Mouse (Mus musculus) fibroblast of lung, adult 2 months (primary cell): Measurements from ENCODE around the gene Mphosph9.
"Not testable (repeated sequence)": the region's sequence is repeated elsewhere in the genome, so short reads cannot be mapped to it uniquely, and the experiment has no call there.

Experiments used
- DNase-seq: peaks from one replicate; pipeline ENCODE4 v3.0.0-alpha.2; 2011; ENCODE audit warnings: low read depth

Gene Mphosph9

DNA sequence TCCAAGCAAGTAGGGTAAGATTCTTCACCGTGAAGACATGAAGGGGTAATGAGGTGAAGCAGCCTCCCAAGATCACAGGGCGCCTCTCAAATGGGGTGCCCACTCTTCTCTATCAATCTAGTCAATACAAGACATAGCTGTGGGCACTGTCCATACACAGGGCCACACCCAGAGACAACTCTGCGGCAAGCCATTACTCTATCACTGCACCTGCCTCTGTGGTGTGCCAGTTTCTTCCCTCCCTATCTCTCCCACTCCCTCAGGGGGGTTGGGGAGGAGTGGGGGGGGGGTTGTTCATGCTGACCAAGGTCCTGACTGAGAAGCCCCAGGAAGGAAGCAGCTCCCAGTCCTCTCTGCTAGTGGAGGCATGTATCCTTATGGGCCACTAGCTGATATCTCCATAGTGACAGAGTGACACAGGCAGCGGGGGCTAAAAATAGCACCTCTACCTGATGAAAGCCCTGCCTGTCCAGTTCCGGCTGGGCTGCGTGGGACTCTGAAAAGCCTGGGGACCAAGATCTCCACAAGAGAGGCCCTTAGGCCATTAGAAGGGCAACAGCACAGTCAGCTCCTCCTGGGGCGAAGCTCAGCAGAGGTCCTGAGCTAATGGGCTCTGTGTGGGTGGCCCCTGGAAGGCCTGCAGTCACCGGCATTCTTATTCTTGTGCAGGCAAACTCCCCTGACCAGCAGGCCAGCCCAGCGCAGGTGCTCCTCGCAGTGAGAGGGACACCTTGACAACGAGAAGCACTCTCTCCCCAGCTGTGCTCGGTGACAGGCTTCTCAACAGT is 93.7 kb downstream of the Mphosph9 start:
- no peak for DNase-seq

DNA sequence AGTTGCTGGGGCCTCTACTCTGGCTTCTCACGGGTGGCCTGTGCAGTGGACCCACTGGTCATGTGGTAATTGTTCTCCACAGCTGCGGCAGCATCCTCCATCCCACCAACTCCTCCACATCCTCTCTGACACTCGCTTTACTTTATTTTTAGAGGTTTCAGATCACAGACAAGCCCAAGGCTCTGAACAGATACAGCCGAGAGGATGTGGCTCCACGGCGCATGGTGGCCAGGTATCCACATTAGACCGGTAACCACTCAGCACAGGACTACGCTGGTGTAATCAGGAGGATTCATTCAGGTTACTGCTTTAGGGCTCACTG is 94.7 kb downstream of the Mphosph9 start:
- DNase-seq: no peak

GRCm38 (mm10) chr5:124232360-124233143 is 95.2 kb downstream of the Mphosph9 start:
- DNase-seq: no peak

- no peak for DNase-seq
Measured at GRCm38 (mm10) chr5:124230461-124230860, 97.3 kb downstream of the Mphosph9 start.

DNA sequence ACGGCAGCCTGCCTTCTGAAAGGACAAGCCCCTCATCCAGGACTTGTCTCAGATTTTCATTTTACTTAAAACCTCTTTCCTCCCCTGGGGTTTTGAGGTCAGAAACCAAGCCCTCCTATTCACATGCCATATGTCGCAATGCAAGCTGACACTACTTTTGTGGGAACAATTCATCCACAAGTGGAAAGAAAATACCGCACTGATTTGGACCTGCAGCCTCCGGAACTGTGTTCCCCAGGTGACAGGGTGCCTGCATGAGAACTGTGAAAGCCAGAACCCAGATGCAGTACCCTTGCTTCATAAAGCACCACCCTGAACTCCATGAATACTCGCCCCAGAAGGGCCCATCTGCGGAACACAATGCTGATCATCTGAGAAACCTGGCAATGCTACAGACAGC is 100.6 kb downstream of the Mphosph9 start:
- DNase-seq: no peak

DNA sequence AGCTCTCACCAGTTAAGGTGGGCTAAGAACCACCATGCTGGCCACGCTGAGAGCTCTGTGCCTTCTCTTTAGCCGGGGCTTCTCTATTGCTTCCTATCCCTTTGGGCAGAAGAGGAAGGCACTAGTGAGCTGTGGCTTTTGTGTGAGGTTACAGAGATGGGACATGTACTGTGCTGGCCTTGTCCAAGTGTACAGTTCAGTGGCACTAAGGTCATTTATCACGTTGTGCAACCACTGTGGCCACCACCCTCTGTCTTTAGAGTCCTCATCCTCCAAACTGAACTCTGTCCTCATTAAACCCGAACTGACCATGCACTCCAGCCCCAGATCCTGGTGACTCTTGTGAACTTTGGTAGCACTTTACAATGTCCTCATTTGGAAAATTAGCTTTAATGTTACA is 101.3 kb downstream of the Mphosph9 start:
- no peak for DNase-seq

DNA sequence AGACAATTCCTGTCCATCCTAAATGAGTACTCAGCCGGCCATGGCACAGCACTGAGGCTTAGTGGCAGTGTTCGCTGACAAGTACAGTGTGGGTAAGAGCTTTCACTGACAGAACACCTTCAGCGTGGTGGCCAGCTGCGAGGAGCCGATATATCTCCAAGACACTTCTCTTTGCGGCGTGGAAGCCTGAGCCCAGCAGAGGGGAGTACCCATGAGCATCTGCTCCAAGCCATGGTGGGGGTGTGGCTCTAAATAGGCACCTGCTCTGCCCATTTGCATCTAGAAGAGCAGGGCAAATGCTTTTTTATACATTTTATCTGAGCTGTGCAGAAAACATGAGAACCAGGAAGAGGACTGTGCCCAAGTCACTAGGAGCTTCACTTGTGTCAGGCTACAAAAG is 101.9 kb downstream of the Mphosph9 start:
- no peak for DNase-seq

DNA sequence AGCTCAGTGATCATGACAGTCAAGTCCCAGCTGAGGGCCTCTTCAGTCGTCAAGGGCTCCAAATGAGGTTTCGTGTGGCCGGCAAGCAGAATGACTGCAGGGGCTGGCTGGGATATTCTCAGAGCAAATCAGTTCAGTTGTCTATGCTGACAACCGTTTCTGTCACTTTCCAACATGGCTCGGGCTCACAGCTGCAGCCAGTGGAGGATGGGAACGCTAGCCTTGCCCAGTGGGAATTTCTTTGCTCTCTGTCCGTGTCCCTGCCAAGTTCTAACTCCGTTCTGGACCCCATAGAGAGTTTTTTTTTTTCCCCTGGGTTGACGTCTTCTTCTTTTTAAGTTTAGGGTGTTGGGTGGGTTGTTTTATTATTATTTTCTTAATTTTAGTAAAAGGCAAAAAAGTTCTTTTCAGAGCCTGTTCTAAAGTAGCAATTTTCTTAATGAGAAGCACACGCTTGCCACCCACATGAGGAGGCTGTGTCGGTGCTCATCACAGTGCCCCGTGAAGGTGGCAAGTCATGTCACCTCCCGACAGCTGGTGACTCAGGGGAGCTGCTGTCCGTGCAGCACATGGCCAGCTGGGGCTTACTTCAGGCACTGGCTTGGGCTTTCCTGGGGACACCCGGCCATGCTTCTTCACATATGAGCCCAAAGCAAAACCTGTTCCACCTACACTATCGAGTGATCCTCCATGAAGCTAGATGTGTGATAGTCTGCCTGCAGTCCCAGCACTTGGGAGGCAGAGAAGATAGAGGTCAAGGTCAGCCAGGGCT is 103.3 kb downstream of the Mphosph9 start:
- no peak for DNase-seq

DNA sequence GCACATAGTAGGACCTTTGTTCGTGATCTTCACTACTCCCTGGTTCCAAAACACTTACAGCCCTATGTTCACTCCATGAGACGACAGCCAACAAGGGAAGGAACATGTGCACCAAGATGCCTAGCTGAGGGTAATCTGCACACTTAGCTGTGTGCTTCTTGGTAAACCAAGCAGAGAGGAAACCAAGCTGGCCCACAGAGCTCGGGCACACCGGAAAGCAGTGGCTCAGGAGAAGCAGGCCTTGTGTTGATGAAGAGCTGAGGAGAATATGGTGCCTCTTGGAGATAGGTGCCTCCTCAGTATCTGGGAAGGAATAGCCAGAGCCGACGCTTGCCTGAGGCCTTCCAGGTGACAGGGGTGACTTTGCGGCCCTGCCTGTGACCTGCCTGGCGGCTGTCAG is 104.2 kb downstream of the Mphosph9 start:
- DNase-seq: no peak

- no peak for DNase-seq
Measured at GRCm38 (mm10) chr5:124222696-124223095, 105.1 kb downstream of the Mphosph9 start.

DNA sequence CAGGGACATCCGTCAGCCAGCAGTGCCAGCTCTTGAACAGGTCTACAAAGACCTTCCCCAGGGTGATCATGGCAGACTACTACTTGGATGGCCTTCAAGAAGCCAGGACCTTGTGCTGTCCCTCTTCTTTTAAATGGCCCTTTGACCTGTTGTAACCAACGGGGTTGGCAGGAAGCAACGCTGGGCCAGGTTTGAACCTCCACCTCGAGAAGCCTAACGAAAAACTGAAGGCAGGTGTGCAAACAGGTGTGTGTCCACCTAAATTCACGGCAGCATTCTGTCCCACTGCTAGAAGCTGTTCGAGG is 106.1 kb downstream of the Mphosph9 start:
- no peak for DNase-seq

DNA sequence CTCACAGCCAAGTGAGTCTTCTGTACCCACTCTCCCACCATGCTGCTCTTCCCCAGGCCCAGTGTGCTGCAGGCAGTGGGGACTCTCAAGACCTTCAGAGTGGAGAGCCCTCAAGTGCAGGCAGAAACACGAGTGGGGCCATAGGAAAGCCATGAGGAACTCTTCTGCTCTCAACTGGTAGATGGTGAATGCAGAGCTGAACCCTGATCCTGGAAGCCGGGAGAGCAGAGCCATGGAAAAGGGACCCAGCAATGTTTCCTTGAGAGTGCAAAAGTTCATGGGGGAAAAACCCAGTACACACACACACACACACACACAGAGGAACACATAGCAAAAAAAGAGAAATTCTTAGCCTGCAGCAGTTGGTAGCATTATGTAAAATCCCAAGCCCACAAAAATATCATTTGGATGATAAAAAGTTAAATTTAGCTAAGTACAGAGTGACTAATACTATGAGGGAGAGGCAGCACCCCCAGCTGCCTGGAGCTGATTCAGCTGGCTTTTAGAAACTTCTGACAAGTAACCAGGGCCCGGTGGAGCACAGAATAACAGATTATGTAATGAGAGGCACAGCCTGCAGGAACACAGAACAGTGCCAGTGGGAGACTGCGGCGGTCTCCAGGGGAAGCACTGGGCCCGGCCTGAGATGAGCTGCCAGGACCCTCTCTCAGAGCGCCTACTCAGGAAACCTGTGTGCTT is 106.6 kb downstream of the Mphosph9 start:
- DNase-seq: peak; percentile 93

GRCm38 (mm10) chr5:124220551-124220950 is 107.2 kb downstream of the Mphosph9 start:
- no peak for DNase-seq

GRCm38 (mm10) chr5:124219431-124219830 is 108.3 kb downstream of the Mphosph9 start:
- DNase-seq: no peak

DNA sequence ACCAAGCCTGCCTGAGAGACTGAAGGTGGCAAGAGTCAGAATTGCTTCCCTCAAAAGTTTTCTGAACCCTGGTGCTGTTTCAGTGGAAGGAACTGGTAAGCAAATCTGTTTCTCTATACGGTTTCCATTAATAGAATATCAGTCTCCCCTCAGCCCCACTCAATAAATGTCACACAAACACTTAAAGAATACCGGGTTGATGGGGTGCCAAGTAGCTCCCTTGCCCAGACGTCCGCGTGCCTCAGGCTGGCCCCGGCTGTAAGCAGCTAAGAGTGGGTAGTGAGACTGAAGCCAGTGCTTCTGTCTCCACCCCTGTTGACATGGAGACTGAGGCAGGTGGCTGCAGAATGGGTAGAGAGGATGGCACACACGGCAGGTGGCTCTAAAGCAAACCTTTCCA is 108.8 kb downstream of the Mphosph9 start:
- no peak for DNase-seq

- no peak for DNase-seq
Measured at GRCm38 (mm10) chr5:124217566-124218249, 110.1 kb downstream of the Mphosph9 start.

DNA sequence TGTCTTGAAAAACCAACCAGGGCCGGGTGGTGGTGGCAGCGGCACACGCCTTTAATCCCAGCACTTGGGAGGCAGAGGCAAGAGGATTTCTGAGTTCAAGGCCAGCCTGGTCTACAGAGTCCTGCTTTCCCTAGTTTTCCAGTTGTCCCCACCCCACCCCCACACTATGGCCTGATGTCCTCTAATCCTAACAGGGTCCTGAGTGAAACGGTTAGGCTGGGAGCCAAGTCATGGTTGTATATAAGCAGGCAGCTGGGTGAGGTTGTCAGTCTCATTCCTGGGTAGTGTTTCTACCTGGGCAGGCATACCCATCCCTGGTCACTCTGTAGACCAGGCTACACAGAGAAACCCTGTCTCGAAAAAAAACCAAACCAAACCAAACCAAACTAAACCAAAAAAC is 110.7 kb downstream of the Mphosph9 start:
- DNase-seq: not testable (repeated sequence)

DNA sequence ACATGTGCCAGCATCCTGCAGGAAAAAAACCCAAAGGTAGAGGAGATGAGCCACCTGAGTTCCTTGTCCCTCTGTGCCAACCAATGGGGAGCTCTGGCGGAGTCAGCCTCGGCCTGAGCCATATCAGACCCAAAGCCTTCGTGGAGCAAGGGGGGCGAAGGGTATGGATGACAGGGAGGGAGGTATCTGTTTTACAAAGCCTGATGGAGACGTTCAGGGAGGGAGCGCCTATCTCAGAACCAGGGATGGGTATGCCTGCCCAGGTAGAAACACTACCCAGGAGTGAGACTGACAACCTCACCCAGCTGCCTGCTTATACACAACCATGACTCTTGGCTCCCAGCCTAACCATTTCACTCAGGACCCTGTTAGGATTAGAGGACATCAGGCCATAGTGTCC is 111.4 kb downstream of the Mphosph9 start:
- DNase-seq: no peak

GRCm38 (mm10) chr5:124215647-124216046 is 112.1 kb downstream of the Mphosph9 start:
- DNase-seq: no peak

DNA sequence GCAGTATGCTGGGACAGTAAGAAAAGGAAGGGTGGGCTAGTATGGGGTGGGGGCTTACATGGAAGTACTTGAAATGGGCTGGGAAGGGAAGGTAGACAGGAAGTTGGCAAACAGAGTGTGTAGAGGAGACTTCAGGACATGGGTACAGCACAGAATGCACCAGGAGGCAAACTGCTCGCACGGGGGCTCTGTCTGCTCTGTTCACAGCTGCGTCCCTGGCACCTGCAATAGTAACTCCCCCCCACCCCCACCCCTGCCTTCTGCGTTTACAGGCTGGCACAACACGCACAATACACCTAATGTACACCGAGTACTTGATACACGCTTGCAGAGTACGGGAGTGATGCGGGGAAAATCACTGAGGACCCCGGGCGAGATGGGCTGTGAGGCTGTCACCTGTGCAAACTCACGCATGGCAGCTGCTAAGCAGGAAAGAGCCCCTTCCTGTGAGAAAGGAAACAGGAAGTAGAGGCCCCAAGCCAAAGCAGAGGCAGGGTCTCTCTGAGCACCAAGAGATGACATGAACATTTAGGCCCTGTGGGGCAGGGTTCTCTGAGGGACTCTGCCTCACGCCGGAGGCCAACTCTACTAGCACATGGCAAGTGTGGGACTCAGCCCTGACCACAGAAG is 113.1 kb downstream of the Mphosph9 start:
- no peak for DNase-seq
